Mouse (Mus musculus): ENCODE measurements around the gene Nkd2.
A peak's percentile ranks its signal among the peaks of the same experiment; 100 is the strongest.

Nkd2 gene

GRCm38 (mm10) chr13:73847465-73847836, at the start of gene Nkd2:
Nkd2 (minus strand) TSS chr13:73847631.
- DNase-seq (ENCODE audit: low read depth in 2 of 2, low spot score in 2 of 2): peak; percentile 56 to 69

GRCm38 (mm10) chr13:73892493-73893178, 45.2 kb upstream of the Nkd2 start:
- DNase-seq (ENCODE audit: low read depth in 2 of 2, low spot score in 2 of 2): no peak

- DNase-seq (ENCODE audit: low read depth in 2 of 2, low spot score in 2 of 2): no peak
Observed at GRCm38 (mm10) chr13:73887415-73887874, 40.0 kb upstream of the Nkd2 start.

- no peak for DNase-seq (ENCODE audit: low read depth in 2 of 2, low spot score in 2 of 2)
Observed at GRCm38 (mm10) chr13:73886601-73887000, 39.2 kb upstream of the Nkd2 start.

GRCm38 (mm10) chr13:73886066-73886465, 38.6 kb upstream of the Nkd2 start:
- DNase-seq (ENCODE audit: low read depth in 2 of 2, low spot score in 2 of 2): no peak

- no peak for DNase-seq (ENCODE audit: low read depth in 2 of 2, low spot score in 2 of 2)
Observed at GRCm38 (mm10) chr13:73885656-73886055, 38.2 kb upstream of the Nkd2 start.

- no peak for DNase-seq (ENCODE audit: low read depth in 2 of 2, low spot score in 2 of 2)
Observed at GRCm38 (mm10) chr13:73881347-73881746, 33.9 kb upstream of the Nkd2 start.

GRCm38 (mm10) chr13:73879824-73880223, 32.4 kb upstream of the Nkd2 start:
- DNase-seq (ENCODE audit: low read depth in 2 of 2, low spot score in 2 of 2): peak; percentile 36 to 58

- no peak for DNase-seq (ENCODE audit: low read depth in 2 of 2, low spot score in 2 of 2)
Observed at GRCm38 (mm10) chr13:73872159-73872558, 24.7 kb upstream of the Nkd2 start.

- no peak for DNase-seq (ENCODE audit: low read depth in 2 of 2, low spot score in 2 of 2)
Observed at GRCm38 (mm10) chr13:73846589-73847464, 604 bp downstream of the Nkd2 start.

GRCm38 (mm10) chr13:73842696-73843095, 4.7 kb downstream of the Nkd2 start:
- no peak for DNase-seq (ENCODE audit: low read depth in 2 of 2, low spot score in 2 of 2)

- no peak for DNase-seq (ENCODE audit: low read depth in 2 of 2, low spot score in 2 of 2)
Observed at GRCm38 (mm10) chr13:73839740-73840139, 7.7 kb downstream of the Nkd2 start.

- no peak for DNase-seq (ENCODE audit: low read depth in 2 of 2, low spot score in 2 of 2)
Observed at GRCm38 (mm10) chr13:73839137-73839548, 8.3 kb downstream of the Nkd2 start.

GRCm38 (mm10) chr13:73837708-73838107, 9.7 kb downstream of the Nkd2 start:
- DNase-seq (ENCODE audit: low read depth in 2 of 2, low spot score in 2 of 2): no peak

GRCm38 (mm10) chr13:73836491-73836890, 10.9 kb downstream of the Nkd2 start:
- no peak for DNase-seq (ENCODE audit: low read depth in 2 of 2, low spot score in 2 of 2)

- no peak for DNase-seq (ENCODE audit: low read depth in 2 of 2, low spot score in 2 of 2)
Observed at GRCm38 (mm10) chr13:73835791-73836190, 11.6 kb downstream of the Nkd2 start.

GRCm38 (mm10) chr13:73833809-73834208, 13.6 kb downstream of the Nkd2 start:
- no peak for DNase-seq (ENCODE audit: low read depth in 2 of 2, low spot score in 2 of 2)

- peak; percentile 54 for DNase-seq (ENCODE audit: low read depth in 2 of 2, low spot score in 2 of 2)
Observed at GRCm38 (mm10) chr13:73831486-73831885, 15.9 kb downstream of the Nkd2 start.

- no peak for DNase-seq (ENCODE audit: low read depth in 2 of 2, low spot score in 2 of 2)
Observed at GRCm38 (mm10) chr13:73827243-73827642, 20.2 kb downstream of the Nkd2 start.

GRCm38 (mm10) chr13:73823711-73824110, 23.7 kb downstream of the Nkd2 start:
- no peak for DNase-seq (ENCODE audit: low read depth in 2 of 2, low spot score in 2 of 2)

GRCm38 (mm10) chr13:73822187-73822800, 25.1 kb downstream of the Nkd2 start:
- DNase-seq (ENCODE audit: low read depth in 2 of 2, low spot score in 2 of 2): peak; percentile 63 to 71

- no peak for DNase-seq (ENCODE audit: low read depth in 2 of 2, low spot score in 2 of 2)
Observed at GRCm38 (mm10) chr13:73821251-73821650, 26.2 kb downstream of the Nkd2 start.

All from CD8-positive naive resting alpha-beta T cell, adult 2 months (primary cell).